Mouse (Mus musculus) WW6 (cell line): Measurements from ENCODE around the gene Ube2q1.

Experiments used
- DNase-seq: peaks from one replicate; pipeline ENCODE4 v3.0.0-alpha.2; 2013; ENCODE audit warnings: low read depth, low spot score

Gene Ube2q1

DNA sequence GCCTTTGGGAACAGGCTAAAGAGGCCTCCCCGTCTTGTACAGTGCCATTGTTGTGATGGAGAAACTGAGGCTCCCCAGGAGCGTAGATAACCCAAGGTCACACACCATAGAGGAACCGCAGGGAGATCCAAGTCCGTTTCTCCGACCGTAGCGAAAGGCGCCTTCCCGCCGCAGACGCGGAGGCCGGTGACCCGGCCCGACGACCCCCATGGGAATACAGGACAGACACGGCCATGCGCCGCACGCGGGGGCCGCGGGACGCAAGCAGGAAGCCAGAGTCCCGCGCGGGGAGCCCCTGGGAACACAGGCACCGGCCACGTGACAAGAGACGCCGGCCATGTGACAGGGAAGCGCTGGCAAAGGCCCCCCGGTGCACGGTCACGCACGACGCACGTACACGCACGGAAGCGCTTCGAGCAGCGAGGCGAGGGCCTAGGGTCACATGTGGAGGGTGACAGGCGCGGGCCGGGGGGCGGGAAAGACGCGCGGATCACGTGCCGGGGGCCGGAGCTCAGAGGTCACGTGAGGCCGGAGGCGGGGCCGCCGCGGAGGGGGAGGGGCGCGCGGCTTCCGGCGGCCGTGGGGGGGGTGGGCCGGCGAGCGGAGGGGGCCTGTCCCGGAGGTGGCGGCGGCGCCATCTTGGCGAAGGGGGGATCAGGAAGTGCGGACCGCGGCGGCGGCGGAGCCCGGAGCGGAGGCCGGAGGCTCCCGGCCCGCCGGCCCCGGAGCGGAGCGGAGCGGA is at the start of gene Ube2q1:
Ube2q1 (plus strand) TSS at position 649 of the 742 bp plus-strand sequence.
- peak; percentile 77 for DNase-seq

DNA sequence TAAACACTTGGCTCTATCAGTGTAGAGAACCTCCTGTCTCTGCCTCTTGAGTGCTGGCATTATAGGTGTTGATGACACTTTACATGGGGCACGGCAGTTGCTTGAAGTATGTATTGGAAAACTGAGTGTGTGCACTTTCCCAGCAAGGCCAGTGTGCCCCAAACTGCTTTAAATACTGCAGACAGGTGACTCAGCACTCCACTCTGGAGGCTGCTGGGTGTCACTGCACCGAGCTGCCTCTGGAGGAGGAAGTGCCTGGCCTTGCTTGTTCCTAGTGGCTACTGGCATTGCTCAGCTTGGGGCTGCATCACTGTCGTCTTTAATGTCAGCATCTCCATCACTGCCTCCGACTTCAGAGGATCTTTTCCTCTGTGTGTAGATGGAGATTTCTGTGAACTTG is 46.4 kb upstream of the Ube2q1 start:
- peak; percentile 20 for DNase-seq

DNA sequence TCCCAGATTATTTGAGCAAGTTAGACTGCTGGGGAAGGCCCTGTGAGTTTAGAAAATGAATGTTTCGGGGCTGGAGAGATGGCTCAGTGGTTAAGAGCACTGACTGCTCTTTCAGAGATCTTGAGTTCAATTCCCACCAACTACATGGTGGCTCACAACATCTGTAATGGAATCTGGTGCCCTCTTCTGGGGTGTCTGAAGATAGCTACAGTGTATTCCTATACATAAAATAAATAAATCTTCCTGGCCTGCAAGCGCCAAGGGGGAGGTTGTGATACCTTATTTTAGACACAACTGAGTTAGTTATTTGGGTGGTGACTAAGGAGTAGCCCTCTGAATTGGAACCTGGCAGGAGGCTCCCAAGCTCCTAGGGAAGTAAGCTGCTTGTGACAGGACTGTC is 44.6 kb upstream of the Ube2q1 start:
- DNase-seq = no peak

DNA sequence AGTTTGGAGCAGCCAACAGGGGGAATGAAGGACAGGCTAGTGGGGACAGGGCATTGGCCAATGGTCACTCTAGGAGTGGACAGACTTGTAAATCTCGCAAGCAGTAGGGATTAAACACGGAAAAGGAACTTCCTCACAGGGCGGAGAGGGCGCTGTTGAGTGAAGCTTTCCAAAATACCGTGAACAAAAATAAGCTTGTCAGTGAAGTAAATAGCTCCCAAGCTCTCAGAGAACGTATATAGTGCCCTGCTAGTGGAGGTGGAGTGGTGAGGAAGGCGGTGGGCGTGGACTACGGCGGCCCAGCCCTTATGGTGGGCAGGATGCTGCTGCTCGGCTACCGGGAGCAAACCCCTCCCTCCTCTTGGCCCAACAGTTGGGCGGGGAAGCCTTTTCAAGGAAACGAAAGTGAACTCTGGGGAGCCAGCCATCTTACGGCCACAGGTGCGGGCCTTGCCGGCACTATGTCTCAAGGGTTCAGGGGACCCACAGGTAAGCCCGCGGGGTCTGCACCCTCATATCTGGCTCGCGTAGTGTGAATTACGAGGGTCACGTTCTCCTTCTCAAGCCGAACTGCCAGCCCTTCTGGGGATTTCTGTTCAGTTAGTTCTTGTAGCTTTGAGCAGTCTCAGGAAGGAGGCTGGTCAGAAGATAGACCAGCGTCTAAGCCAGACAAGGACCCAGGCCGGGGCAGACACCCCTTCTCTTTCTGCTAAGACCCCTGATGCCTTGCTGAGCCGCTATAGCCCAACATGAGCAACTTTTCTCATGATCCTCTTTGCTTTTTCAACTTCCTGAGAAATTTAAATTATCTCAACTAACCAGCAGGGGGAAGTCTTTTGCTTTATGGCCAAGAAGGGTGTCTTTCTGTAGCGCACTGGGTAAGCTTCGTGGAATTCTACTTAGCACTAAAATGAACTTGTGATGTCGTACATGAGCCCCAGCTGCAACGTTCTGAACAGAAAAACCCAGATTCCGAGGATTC is 42.8 kb upstream of the Ube2q1 start:
- DNase-seq = peak; percentile 62

DNA sequence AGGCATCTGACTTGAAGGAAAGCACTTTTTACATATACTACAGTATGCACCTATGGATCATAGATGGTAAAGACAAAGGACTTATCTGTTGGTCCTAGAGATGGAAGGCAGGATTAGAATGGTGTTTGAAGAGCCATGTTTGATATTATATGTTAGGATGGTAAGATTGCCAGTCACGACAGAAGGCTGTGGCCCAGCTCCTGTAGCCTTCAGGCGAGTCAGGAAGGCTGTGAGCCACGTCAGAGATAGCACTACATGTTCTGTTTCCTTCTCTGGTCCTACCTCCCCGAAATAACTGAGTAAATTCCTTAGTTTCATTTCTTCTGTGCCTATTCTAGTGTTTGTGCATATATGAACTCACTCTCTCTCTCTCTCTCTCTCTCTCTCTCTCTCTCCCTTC is 41.3 kb upstream of the Ube2q1 start:
- no peak for DNase-seq

DNA sequence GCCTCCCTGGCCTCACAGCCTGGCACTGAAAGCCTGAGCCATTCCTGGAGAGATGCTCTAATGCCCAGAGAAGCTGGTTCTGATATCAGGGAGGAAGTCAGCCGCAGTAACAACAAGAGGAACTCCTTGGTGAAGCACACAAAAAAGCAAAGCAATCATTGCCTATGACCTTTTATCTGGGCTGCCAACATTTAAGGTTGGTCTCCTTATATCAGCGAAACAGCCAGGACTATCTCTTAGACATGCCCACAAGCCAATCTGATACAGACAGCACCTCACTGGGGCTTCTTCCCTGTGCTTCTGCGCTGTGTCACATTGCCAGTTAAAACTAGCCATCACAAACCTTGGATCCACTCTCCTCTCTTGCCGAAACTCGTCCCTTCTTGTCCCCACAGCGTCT is 34.9 kb upstream of the Ube2q1 start:
- no peak for DNase-seq

DNA sequence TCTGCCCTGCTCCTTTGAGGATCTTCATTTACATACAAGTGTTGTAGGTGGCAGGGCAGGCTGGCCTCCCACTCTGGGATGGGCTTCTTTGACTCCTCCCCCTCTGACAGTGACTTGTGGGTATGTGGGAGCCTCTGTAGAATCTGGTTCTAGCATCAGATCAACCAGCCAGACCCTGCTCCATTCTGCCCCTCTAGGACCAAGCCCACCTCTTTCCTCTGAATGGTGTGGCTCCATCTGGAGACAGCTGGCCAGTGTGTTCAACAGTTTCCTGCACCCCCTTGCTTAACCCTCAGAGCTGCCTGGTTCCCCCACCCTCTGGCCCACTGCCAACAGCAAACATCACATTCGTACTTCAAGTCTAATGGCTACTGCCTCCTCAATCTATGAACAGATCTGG is 21.1 kb upstream of the Ube2q1 start:
- DNase-seq = no peak

DNA sequence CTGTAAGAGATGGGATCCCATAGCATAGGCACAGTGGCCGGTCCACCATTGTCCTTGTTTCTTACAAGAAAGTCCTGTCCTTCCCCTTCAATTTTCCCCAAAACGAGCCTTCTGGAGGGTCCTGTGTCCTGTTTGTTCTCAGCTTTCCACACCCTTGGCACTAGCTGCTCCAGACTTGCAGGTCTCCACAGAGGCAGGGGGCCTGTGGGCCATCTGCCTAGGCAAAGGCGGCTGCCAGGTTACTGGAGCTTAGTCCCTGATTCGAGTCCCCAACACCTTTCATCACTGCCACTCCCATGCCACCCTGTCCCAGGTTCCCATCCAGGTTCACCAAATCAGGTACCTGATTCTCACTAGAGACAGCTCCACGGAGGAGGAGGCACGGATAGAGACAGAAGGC is 18.1 kb upstream of the Ube2q1 start:
- DNase-seq = no peak

DNA sequence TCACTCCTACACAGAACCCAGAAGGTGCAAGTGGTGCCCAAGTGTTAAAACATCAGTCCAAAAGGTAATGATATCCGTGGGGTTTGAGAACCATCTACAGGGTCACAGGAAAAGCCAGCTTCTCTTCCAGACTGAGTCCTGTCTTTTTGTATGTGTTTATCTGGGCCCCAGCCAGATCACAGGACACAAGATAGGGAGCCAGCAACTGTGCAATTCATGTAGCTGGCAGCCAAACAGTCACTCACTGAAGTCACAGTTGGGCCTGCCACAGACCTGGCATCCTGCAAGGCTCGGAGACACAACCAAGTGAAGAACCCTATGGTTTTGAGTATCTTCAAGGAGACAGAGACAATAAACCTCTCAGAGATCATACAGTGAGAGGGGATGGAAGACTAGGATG is 15.6 kb upstream of the Ube2q1 start:
- no peak for DNase-seq

DNA sequence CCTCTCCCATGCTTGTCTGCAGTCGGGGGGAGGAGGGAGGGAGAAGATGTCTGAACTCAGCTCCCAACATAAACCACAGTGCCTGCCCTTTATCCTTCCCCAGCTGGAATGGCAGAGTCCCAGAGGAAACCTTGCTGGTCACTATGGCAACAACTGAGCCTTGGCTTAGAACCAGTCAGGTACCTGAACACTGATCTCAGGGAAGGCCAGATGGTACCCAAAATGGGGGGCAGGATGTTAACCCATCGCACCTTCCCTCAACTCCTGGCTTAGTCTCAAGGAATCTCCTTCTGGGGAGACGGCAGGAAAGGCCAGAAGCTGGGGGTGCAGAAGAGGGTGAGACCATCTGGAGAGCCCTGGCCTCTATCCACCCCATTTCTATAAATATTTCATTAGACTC is 13.6 kb upstream of the Ube2q1 start:
- no peak for DNase-seq

DNA sequence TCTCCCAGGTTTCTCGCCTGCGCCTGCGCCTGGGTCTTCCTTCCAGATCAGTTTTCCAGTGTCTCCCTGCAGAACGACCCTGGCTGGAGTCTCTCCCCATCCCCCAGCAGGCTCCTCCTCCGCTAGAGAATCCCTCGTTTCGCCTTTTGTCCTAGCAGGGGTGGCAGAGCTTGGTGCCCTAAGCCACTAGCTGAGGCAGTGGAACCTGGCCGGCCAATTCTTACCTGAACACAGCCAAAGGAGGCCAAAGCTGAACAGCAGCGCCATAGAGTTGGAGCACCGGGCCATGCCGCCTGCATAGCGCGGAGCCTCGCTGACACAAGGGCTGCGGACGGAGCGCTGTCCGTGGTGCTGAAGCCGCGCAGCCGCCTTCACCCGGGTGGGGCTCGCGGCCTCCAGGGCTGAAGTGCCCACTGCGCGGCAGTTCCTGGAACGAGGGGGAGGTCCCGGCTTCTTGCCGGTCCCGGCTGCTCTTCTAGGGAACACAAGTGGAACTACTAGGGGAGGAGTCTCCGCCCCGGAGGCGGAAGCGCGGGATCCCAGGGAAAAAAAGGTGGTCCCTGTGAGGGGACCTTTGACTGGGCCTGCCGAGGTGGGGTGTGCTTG is 9.2 kb upstream of the Ube2q1 start, which contains the start of gene Chrnb2:
Chrnb2 (minus strand) TSS at position 514 of the 606 bp plus-strand sequence.
- peak; percentile 67 for DNase-seq

DNA sequence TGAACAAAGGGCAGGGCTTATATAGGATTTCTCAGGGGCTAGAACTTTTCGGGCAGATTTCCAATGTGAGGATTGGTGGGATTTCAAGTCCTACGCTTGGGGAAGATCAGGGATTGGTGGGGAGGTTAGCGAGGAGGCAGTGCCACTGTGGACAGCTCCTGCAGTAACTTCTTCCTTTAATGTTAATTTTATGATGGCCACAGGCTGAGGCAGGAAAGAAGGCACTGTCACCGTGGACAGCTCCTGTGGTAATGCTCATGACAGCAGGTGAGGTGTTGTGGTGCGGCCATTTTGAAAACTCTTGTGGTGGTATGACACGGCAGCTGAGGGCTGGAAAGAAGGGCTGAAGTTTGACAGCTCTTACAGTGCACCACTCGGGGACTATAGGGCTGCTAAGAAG is 3.8 kb upstream of the Ube2q1 start:
- no peak for DNase-seq

DNA sequence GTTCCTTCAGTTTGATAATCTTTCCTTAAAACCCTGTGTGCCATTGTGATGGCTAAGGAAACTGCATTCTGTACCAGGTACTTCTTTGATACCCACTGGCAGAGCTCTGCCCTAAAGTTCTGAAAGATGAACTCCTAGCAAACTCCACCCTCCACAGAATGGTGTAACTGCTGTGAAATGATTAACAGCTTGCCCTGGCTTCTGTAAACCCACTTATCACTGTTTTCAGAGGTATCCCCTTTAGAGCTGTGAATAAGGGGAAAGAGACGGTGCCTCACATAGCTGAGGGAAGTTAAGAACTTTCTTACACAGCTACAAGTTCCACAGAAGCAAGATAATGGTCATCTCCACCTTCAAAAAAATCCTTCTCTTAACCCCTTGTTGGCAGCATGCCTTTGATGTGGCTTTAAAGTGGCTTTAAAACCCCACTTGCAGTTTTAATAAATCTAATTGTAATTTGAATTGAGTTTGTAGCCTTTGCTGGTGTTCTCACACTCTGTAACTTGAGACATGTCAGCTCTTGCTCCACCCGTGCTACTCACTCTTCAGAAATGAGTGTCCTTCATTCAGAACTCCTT is 2.9 kb upstream of the Ube2q1 start:
- DNase-seq = no peak

DNA sequence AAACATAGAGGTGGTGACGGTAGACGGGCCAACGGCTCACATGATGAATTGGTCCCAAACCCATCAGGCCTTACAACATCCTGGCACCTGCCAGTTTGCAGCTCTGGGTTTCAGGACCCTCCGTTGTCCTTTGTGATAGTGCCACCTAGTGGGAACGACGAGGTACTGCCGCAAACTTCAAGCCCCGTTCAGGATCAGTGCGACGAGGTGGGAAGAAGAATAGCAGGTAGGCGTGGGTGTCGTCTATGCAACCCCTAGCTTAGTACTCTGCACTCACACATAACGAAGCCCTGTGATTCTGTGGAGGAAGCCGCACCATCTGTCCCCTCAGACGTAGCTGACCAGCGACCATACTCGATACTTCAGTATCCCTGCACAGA is 838 bp upstream of the Ube2q1 start:
- peak; percentile 85 for DNase-seq

DNA sequence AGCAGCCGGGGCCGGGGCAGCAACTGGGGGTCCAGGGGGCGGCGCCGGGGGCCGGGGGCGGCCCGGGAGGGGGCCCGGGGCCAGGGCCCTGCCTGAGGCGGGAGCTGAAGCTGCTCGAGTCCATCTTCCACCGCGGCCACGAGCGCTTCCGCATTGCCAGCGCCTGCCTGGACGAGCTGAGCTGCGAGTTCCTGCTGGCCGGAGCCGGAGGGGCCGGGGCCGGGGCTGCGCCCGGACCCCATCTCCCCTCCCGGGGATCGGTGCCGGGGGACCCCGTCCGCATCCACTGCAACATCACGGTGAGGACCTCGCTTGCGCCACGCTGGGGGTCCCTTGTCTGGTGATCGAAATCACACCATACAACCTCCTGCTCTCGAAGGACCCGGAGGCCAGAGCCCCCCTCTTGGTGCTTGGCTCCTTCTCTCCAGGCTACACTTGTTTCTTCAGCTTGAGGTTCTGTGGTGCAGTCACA is 360 bp downstream of the Ube2q1 start:
- DNase-seq = no peak

DNA sequence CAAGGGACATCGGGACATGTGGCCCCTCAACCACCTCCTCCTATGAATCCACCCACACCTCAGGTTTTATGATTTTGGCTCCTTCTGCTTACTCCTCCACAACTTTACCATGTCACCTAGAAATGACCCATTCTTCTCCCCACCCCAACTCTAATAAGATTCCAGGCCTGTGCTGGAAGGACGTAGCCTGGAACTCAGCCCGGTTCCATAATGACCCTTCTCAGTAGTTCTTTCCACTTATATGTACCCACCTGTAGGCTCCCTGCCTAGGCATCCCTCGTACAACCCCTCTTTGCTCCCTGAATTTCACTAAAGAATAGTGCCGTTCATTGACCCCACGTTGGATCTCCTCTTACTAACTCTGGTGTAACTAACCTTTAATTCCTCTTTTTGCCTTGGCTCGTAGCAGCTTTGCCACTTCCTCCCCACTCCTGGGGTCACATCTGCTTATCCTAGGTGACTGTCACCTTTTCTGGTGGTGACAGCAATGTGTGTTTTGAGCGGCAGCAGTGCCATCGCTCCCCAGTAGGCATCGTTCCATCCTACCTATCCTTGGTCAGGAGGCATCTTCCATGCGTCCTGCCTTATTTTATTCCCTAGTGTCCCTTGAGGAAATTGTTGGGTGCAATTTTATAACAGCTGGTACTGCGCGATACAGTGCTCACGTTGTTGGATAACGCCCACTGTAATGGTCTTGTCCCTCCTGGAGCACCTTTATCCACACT is 982 bp downstream of the Ube2q1 start:
- no peak for DNase-seq

DNA sequence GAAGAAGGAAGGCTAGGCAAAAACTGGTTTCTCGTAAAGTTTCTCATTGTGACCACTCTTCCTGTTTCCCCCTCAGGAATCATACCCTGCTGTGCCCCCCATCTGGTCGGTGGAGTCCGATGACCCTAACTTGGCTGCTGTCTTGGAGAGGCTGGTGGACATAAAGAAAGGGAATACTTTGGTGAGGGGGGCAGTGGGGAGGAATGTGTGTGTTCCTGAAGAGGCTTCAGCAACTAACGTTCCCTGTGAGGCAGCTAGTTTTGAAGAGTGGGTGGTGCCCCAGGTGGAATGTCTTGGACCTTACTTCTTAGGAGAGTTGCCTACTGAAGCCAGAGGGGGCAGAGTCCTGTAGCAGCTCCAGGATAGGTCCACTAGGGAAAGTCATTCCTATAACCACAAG is 2.6 kb downstream of the Ube2q1 start:
- no peak for DNase-seq

DNA sequence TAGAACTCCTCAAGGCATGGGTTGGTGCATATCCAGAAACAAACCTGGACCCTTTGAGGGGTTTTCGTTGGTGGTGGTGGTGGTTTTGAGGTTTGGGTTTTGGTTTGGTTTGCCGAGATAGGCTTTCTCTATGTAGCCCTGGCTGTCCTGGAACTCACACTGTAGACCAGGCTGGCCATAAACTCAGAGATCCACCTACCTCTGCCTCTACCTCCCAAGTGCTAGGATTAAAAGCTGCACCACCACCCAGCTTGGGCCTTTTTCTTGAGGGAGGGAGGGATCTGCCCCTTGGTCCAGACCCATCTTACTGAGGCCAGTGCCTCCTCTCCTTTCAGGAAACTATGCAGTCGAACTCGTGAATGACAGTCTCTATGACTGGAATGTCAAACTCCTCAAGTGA is 6.7 kb downstream of the Ube2q1 start:
- no peak for DNase-seq

DNA sequence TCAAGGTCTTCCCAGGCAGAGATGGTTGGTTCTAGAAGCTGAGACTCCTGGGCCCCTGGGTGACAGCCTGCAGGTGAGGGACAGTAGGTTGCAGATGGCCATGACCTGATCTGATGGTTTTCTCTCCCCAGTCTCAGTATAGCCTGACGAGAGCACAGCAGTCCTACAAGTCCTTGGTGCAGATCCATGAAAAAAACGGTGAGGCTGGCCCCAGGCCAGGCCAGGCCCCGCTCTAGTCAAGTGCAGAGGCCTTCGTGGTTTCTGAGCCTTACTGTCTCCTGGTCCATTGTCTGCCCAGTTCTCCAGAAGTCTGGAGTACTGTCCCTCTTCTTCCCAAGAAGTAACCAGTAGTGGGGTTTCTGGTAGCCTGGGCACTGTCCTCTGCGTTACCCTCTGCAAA is 8.2 kb downstream of the Ube2q1 start:
- no peak for DNase-seq

DNA sequence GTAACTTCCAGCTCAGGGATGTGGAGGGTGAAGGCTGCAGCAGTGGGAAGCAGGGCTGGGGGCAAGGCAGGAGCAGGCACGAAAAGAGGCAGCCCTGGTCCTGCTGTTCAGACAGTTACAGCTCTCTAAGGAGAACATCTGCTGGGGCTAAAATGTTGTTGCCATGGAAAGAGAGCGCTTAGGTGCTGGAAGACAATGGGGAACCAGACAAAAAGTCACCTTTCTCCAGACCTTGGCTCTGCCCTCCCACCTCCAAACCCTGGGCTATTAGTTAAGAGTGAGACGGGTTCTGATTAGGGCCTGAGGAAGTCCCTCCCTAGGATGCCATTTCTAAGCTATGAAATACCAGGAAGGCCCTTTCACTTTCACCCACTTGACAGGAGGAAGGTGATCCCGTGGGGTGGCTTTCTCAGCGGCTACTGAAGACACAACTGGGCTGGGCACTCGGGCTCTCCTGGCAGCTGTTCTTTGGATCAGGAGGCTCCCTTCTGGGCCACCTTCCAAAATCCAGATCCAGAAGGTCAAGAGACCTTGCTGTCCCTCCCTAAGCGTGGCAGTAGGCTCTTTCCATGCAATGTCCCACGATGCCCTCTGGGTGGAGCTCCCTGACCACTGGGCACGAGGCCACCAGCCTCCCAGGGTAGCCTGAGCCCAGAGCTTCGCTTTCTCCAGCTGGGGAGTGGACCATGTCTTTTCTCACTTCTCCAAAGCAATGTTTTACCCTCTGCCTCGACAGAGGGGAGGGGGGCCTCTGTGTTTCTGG is 11.8 kb downstream of the Ube2q1 start:
- no peak for DNase-seq
